ENCODE assay signal across 28 mouse cellular contexts in genomic region chr10:109866063-109866462, GRCm38 (mm10).
"Had no signal": no experiment of that assay in that cellular context is flagged by ENCODE, and none has a peak within 500 bp of the region (broad histone marks: within the 10 kb centered on the region; RNA-seq: fewer than 3 reads in every experiment).

No protein-coding gene starts in this region.

- H3K4me3 ChIP-seq: embryonic facial prominence, embryonic 10.5 days; embryonic facial prominence, embryonic 12.5 days; embryonic facial prominence, embryonic 13.5 days; embryonic facial prominence, embryonic 15.5 days; erythroblast, embryonic 14.5 days; forebrain, embryonic 10.5 days; forebrain, embryonic 12.5 days; forebrain, embryonic 13.5 days; forebrain, embryonic 15.5 days; gastrocnemius, adult 2 months had no signal

- DNase-seq: cerebellum, adult 18-20 months; cerebellum, adult 2 months; cerebellum, adult 8-10 months; cerebellum, adult 9-10 months; cerebellum, adult 9-11 months; cerebellum, postnatal 10 days; cerebellum, postnatal 14 days; cerebellum, postnatal 25 days; cerebellum, postnatal 36 days; embryo, embryonic 11 days; forebrain, postnatal 0 days; gastrocnemius, adult 2 months; gastrocnemius, postnatal 10 days; gastrocnemius, postnatal 14 days; gastrocnemius, postnatal 25 days; gastrocnemius, postnatal 36 days; heart, adult 11 months had no signal

- H3K9ac ChIP-seq: embryonic facial prominence, embryonic 12.5 days; embryonic facial prominence, embryonic 13.5 days; embryonic facial prominence, embryonic 15.5 days; forebrain, embryonic 12.5 days; forebrain, embryonic 13.5 days; forebrain, embryonic 15.5 days; forebrain, postnatal 0 days had no signal

- H3K27me3 ChIP-seq: embryonic facial prominence, embryonic 12.5 days; embryonic facial prominence, embryonic 13.5 days; embryonic facial prominence, embryonic 15.5 days; forebrain, embryonic 12.5 days; forebrain, embryonic 13.5 days; forebrain, embryonic 15.5 days had no signal

- H3K9me3 ChIP-seq: embryonic facial prominence, embryonic 10.5 days; embryonic facial prominence, embryonic 12.5 days; embryonic facial prominence, embryonic 13.5 days; embryonic facial prominence, embryonic 15.5 days; forebrain, embryonic 10.5 days; forebrain, embryonic 12.5 days; forebrain, embryonic 13.5 days; forebrain, embryonic 15.5 days had no signal

- H3K4me2 ChIP-seq: embryonic facial prominence, embryonic 12.5 days; embryonic facial prominence, embryonic 13.5 days; embryonic facial prominence, embryonic 15.5 days; forebrain, embryonic 12.5 days; forebrain, embryonic 13.5 days; forebrain, embryonic 15.5 days had no signal

- H3K36me3 ChIP-seq: embryonic facial prominence, embryonic 10.5 days; embryonic facial prominence, embryonic 12.5 days; embryonic facial prominence, embryonic 13.5 days; embryonic facial prominence, embryonic 15.5 days; forebrain, embryonic 10.5 days; forebrain, embryonic 12.5 days; forebrain, embryonic 15.5 days had no signal

- H3K4me1 ChIP-seq: embryonic facial prominence, embryonic 10.5 days; embryonic facial prominence, embryonic 12.5 days; embryonic facial prominence, embryonic 13.5 days; embryonic facial prominence, embryonic 15.5 days; forebrain, embryonic 10.5 days; forebrain, embryonic 12.5 days; forebrain, embryonic 13.5 days; forebrain, embryonic 15.5 days had no signal

- H3K27ac ChIP-seq: embryonic facial prominence, embryonic 10.5 days; embryonic facial prominence, embryonic 12.5 days; embryonic facial prominence, embryonic 13.5 days; embryonic facial prominence, embryonic 15.5 days; forebrain, embryonic 10.5 days; forebrain, embryonic 12.5 days; forebrain, embryonic 13.5 days; forebrain, embryonic 15.5 days; gastrocnemius, adult 2 months had no signal

- ATAC-seq: forebrain, embryonic 13.5 days; forebrain, embryonic 14.5 days; forebrain, embryonic 15.5 days; forebrain, embryonic 16.5 days; forebrain, postnatal 0 days had no signal
